Mouse (Mus musculus) right cerebral cortex, postnatal 14 days (tissue): ENCODE data around the gene Plpp6.

Experiments
- DNase-seq: peaks from one replicate; pipeline ENCODE4 v3.0.0; 2022

The Plpp6 gene

GRCm38 (mm10) chr19:28963842-28964551 lies at the start of gene Plpp6:
Gene Plpp6, plus strand, starts transcription at chr19:28963953.
- peak; percentile 78 for DNase-seq

- DNase-seq: no peak
These were observed 49.2 kb upstream of the Plpp6 start for GRCm38 (mm10) chr19:28914598-28914997.

- no peak for DNase-seq
These were observed 48.0 kb upstream of the Plpp6 start for GRCm38 (mm10) chr19:28915602-28916250.

DNA sequence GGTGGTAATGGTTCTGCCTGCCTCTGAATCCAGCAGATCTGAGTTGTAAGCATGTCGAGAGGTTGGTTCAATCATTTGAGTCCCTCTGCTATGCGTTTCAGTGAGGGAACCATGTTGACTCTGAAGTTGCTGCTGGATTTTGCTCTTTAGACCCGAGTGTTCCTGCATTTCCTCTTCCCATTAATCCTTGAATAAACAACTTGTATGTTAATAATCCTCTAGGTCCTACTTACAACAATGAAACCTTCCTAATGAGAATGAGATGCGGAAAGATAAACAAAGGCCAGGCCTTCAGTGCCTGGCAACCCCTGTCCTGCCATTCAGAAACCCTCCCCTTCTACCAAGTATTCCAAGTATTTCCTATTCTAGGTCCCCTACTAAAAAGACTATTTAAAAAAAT lies 47.3 kb upstream of the Plpp6 start:
- DNase-seq: no peak

DNA sequence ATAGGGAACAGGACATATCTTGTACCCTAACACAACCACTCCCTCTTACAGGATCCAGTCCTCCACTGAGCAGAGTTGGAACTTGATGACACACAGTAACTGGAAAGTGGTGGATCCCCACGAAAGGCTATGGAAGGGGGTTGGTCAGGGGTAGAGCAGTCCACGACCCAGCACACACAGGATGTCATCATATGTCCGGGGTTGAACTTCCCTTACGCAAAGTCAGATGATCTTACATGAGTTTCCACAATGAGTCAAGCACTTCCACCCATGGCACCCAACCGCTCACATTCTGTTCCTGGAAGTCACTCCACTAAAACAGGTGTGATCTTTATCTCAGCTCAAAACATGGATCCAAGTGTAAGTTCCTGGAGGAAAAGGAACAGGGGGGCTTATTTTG lies 45.9 kb upstream of the Plpp6 start:
- DNase-seq: no peak

- DNase-seq: no peak
These were observed 37.4 kb upstream of the Plpp6 start for GRCm38 (mm10) chr19:28926366-28926765.

- no peak for DNase-seq
These were observed 36.4 kb upstream of the Plpp6 start for GRCm38 (mm10) chr19:28927396-28927795.

- no peak for DNase-seq
These were observed 34.7 kb upstream of the Plpp6 start for GRCm38 (mm10) chr19:28929034-28929433.

- DNase-seq: no peak
These were observed 28.9 kb upstream of the Plpp6 start for GRCm38 (mm10) chr19:28934897-28935296.

GRCm38 (mm10) chr19:28940135-28940874 lies 23.4 kb upstream of the Plpp6 start:
- DNase-seq: no peak

DNA sequence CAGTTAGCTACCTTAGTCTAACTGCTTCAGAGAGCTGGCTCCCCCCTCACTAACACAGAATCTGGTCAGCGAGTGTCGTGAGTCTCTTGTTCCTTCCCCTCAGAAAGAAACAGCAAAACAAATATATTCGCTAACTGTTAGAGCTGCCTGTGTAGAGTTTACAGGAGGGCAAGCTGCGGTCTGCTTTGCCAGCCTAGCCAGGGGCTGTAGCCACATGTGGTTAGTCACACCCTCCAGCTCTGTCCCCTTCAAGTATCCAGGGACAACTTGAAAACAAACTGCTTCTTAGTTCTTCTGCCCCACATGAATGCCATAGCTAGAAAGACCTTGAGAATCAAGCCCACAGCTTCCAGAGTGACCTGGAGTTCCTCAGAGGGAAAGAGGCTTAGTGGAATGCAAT lies 22.5 kb upstream of the Plpp6 start:
- no peak for DNase-seq

DNA sequence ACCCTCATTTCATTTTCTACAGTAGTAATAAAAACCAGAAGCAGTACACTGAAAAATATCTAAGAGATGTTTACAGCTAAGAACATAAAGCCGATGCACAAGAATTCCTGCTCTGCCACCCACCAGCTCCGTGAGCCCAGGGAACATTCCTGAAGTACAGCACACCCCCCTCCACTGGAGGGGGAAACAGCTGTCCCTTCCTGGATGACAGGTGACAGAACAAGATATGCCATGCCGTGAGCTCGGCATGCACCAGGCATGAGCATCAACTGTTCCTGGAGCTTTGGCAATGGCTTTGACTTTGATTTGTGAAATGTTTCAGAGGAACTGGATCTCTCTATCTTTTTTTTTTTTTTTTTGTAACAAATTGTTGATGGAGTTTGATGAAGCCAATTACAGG lies 17.0 kb upstream of the Plpp6 start:
- no peak for DNase-seq

DNA sequence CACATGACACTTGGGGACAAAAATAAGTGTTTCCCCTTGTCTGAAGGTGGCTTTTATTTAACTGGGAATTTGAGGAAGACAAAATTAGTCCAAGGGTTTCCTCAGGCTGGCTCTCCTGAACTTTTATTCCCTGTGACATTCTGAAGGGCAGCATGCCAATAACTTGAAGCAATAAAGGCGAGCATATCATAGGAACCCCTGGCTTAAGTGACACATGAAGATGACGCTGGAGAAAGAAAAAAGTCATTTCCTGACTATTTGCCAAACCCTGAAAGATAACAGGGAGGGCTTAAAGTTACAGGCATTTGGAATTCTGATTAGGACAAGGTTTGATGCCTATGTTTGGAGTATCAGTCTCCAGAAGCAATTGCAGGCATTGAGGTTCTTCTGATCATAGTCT lies 16.4 kb upstream of the Plpp6 start:
- no peak for DNase-seq

DNA sequence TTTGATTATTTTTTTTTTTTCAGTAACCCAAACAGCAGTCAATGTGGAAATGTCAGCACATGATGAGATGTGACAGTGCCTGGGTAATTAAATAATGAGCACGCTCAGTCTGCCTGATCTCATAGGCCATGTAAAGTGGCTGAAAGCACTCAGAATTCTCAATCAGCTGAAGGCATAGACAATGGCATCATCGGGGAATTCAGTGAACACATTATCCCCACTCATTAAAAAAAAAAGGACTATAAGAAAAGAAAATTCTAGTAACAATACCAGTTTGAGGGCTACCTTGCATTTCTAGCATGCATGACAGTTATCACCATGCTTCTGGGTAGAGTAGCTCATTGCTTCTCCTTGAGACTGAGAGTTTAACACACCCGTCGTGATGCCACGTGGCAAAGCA lies 12.5 kb upstream of the Plpp6 start:
- no peak for DNase-seq

DNA sequence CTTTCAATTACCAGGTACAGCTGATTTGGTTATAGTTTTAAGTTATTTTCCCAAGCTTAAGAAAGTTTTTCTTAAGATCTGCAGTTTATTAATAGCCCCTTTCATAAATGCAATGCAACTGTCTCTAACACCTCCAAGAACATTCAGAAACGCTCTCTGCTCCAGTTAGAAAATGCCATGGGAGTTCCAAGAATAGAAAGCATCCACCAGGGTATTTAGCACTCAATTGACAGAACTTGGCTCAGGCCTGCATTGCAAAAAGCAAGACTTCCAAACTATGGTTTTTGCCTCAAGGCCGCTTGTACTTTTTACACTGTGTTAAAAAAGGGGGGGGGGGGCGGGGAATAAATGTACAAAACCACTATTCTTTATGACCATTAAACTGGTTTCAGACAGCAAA lies 640 bp upstream of the Plpp6 start:
- DNase-seq: no peak

GRCm38 (mm10) chr19:28963513-28963841 lies 276 bp upstream of the Plpp6 start:
- DNase-seq: no peak

GRCm38 (mm10) chr19:28964552-28964903 lies 775 bp downstream of the Plpp6 start:
- DNase-seq: no peak

DNA sequence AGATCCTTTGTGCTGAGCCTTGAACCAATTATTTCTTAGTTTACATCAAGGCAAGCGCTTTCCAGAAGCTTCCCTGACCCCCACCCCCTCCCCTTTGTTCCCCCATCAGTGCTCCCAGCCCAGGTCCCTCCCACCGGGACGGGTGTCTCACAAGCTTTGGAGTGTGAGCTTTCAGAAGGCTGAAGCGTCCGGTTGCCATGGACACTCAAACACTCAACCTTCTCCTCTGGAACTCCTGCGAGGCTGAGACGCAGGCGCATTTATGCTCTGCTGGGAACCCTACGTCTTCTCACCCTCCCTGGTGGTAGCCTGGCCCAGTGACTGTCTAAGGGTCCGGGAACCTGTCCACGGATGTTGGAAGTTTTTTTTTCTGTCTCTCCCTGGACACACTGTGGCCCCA lies 3.9 kb downstream of the Plpp6 start, which contains the start of gene 4430402I18Rik:
Gene 4430402I18Rik, minus strand, starts transcription at position 149 of the 400 bp plus-strand sequence.
- DNase-seq: peak; percentile 49

DNA sequence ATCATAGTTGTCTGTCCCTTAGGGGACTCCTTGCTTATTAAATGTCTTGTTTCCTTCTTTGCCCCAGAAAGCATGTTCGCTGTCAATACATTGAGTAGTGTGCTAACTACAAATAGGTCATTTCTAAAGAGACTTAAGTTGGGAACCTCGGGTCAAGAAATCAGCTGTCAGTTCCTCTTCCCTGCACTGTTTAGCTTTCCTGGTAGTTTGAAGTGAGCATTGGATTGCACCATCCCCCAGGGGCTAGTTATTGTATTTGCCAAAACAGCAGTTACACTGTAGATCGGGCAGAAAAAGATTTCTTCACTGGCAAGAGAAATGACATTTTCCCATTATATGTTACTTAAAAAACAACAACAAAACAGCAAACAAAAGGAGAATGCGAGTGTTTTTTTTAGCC lies 4.4 kb downstream of the Plpp6 start:
- no peak for DNase-seq

- no peak for DNase-seq
These were observed 5.5 kb downstream of the Plpp6 start for GRCm38 (mm10) chr19:28969231-28969630.

GRCm38 (mm10) chr19:28970251-28970650 lies 6.5 kb downstream of the Plpp6 start:
- no peak for DNase-seq

GRCm38 (mm10) chr19:28974862-28975611 lies 11.3 kb downstream of the Plpp6 start:
- peak; percentile 77 for DNase-seq

- DNase-seq: no peak
These were observed 18.9 kb downstream of the Plpp6 start for GRCm38 (mm10) chr19:28982617-28983016.
